Mouse (Mus musculus) G1E (cell line): ENCODE measurements at regions not wholly inside any gene's neighbourhood (a gene's known extent, or its start where the extent isn't known, plus 50 kb on each side); places are given as distances from the start of the nearest gene placed in this dataset.

Source experiments
- ATAC-seq: 2 replicates; pipeline ENCODE4 v1.8.0; 2016; ENCODE audit warnings: mild to moderate bottlenecking; ENCODE audit not compliant: insufficient number of reproducible peaks, poor library complexity, low FRiP score, severe bottlenecking; ENCODE audit errors: extremely low read depth
- DNase-seq: peaks from one replicate; pipeline ENCODE4 v3.0.0; 2012; ENCODE audit warnings: low spot score
- H3K27me3 ChIP-seq: 2 replicates; pipeline ENCODE4 v1.6.1; 2012; ENCODE audit warnings: mild to moderate bottlenecking, low read length, inconsistent platforms; ENCODE audit not compliant: insufficient read depth
- H3K36me3 ChIP-seq: replicated peaks from 2 replicates; pipeline ENCODE3; 2012; ENCODE audit warnings: mild to moderate bottlenecking, inconsistent platforms
- H3K4me1 ChIP-seq: 2 replicates; pipeline ENCODE4 v1.6.1; 2012; ENCODE audit warnings: low read depth, low read length, inconsistent platforms, mixed read lengths; ENCODE audit not compliant: insufficient read depth
- H3K4me3 ChIP-seq: 2 replicates; pipeline ENCODE4 v1.5.1; 2012; ENCODE audit warnings: low read depth, mild to moderate bottlenecking, inconsistent platforms, low read length, moderate library complexity, mixed read lengths
- H3K9me3 ChIP-seq: replicated peaks from 2 replicates; pipeline ENCODE4 v1.6.1; 2012; ENCODE audit warnings: inconsistent platforms
- CTCF ChIP-seq: IDR thresholded peaks from 2 replicates; pipeline ENCODE4 v1.5.1; 2012; ENCODE audit warnings: low read depth, low read length, inconsistent platforms, mixed read lengths
- GATA1 ChIP-seq: IDR thresholded peaks from 2 replicates; pipeline ENCODE4 v1.6.1; 2012; ENCODE audit warnings: borderline replicate concordance, low read length, inconsistent platforms, mixed read lengths
- GATA2 ChIP-seq: IDR thresholded peaks from 2 replicates; pipeline ENCODE4 v1.6.1; 2012; ENCODE audit warnings: low read depth, low read length, inconsistent platforms, borderline replicate concordance
- POLR2AphosphoS5 ChIP-seq: IDR thresholded peaks from 2 replicates; pipeline ENCODE4 v1.6.1; 2012; ENCODE audit warnings: low read depth, low read length, inconsistent platforms; ENCODE audit not compliant: insufficient replicate concordance
- TAL1 ChIP-seq: conservative IDR thresholded peaks from 2 replicates; pipeline ENCODE4 v1.6.1; 2012; ENCODE audit warnings: low read depth, low read length, inconsistent platforms, mixed read lengths

DNA sequence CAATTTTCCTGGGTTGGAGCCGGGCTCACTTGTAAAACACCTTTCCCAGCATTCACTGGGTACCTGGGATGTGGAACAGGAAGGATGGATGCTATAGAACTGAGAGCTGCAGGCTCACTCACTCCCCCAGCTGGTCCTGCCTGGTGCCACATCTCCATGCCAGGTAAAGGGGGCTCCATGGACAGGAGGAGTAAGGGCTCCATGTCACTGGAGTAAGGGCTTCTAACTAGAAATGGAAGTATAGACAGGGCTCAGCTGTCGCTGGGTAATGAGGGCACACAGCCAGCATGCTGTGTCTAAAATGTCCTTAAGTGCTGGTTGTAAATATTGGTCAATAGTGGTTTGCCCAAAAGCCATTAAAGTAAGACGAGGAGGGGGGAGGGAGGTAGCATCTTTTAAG lies 99.4 kb upstream of the Gpr12 start:
- DNase-seq (no peak), ATAC-seq (no peak)
- TF ChIP-seq TAL1 (no peak), CTCF (no peak), GATA2 (no peak), POLR2AphosphoS5 (no peak), GATA1 (no peak)
- Histone ChIP-seq H3K4me3 (no peak overlapping the region), H3K36me3 (no peaks in the 10 kb centered on the region), H3K27me3 (no peaks in the 10 kb centered on the region), H3K4me1 (peaks cover 95% of the 10 kb centered on the region), H3K9me3 (no peaks in the 10 kb centered on the region)

DNA sequence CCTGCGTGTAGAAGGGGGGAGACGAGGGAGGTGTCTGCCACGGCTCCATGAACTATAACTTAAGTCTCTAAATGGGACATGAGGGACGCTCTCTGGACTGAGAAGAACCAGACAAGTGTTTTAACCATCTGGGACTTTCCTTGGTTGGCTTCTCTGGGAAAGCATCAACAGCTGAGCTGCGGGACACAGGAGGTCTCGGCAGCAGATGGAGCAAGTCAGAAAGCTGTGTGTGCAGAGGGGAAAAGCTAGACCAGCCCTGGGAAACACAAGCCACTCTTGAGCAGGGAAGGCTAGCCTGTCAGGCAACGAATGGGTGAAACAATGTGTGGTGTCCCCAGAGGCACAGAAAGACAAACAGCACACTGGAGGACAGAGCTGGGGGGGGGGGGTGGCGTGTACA lies 98.5 kb upstream of the Gpr12 start:
- Histone ChIP-seq H3K27me3 (no peaks in the 10 kb centered on the region), H3K36me3 (no peaks in the 10 kb centered on the region), H3K4me1 (peaks cover 97% of the 10 kb centered on the region), H3K9me3 (no peaks in the 10 kb centered on the region), H3K4me3 (no peak overlapping the region)
- DNase-seq, result no peak
- no peak for ATAC-seq
- TF ChIP-seq TAL1 (no peak), CTCF (no peak), GATA2 (no peak), POLR2AphosphoS5 (no peak), GATA1 (no peak)

DNA sequence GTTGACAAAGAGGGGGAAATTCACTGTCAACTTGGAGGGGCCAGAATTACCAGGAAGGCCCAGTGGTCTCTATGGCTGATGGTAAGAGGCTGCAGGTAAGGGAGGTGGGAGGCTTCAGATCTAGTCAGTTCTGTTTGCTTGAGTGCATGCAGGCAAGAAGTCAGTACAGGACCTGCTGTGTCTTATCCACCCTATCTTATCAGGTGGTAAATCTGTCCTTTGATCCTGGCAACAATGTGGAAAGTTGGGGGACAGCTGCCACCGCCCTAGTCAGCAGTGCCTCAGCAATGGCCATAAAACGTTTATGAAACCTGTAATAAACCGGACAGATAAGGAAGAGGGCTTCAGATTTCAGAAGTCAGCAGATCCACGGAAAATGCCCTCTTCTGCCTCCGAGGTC lies 97.9 kb upstream of the Gpr12 start:
- H3K4me3 ChIP-seq, result no peak overlapping the region
- DNase-seq (no peak), ATAC-seq (no peak)
- H3K27me3 ChIP-seq, result no peaks in the 10 kb centered on the region
- H3K36me3 ChIP-seq, result no peaks in the 10 kb centered on the region
- no peaks in the 10 kb centered on the region for H3K9me3 ChIP-seq
- H3K4me1 ChIP-seq, result peaks cover 98% of the 10 kb centered on the region
- TF ChIP-seq POLR2AphosphoS5 (no peak), CTCF (no peak), GATA1 (no peak), GATA2 (no peak), TAL1 (no peak)

DNA sequence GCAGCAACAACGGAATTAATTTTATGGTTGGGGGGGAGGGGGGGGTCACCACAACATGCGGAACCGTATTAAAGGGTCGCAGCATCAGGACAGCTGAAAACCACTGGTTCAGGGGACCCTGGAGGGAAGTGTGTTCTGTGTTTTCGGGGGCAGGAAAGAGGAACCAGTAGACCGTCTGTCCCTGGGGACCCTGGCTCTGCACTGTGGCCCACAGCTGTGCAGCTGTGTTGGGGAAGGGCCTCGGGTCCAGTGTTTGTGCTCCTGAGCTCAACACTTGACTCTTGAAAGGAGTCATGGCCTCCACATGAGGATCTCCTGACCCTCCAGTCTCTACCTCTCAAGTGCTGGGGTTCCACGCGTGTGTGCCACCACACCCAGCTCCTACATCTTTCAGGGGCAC lies 96.5 kb upstream of the Gpr12 start:
- Histone ChIP-seq H3K36me3 (no peaks in the 10 kb centered on the region), H3K27me3 (no peaks in the 10 kb centered on the region), H3K4me3 (peak overlapping the region; percentile 31; the same call in 1 of the 2 replicates), H3K4me1 (peaks cover 99% of the 10 kb centered on the region), H3K9me3 (no peaks in the 10 kb centered on the region)
- TF ChIP-seq TAL1 (no peak), POLR2AphosphoS5 (no peak), GATA2 (no peak), GATA1 (no peak), CTCF (no peak)
- DNase-seq (no peak), ATAC-seq (peak; percentile 22; the same call in 1 of the 2 replicates)

- Histone ChIP-seq H3K4me3 (no peak overlapping the region; the same call in 1 of the 2 replicates), H3K4me1 (peaks cover 96% of the 10 kb centered on the region), H3K27me3 (no peaks in the 10 kb centered on the region), H3K36me3 (no peaks in the 10 kb centered on the region), H3K9me3 (no peaks in the 10 kb centered on the region)
- TF ChIP-seq TAL1 (peak; percentile 40), GATA1 (no peak), POLR2AphosphoS5 (no peak)
- peak; percentile 73 for DNase-seq
- ATAC-seq, result peak; percentile 78
These were observed 94.2 kb upstream of the Gpr12 start for GRCm38 (mm10) chr5:146679198-146679681.

DNA sequence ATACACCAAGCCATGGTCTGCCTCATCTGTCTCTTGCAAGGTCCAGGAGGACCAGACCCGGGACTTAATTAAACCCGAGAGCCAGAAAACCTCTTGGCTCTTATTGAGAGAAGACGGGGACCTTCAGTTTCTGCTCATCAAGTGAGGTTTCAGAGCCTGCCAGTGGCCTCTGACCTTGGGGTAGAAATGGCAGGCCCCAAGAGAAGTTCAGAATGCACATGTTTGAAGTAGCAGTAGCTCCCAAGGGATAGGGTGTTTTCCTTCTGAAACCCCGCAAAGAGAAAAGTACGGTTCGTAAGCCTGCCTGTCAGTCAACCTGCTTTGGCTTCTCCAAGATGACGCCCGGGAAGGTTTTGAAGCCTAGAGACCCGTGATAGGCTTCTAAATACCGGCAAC lies 93.7 kb upstream of the Gpr12 start:
- DNase-seq, result no peak
- no peaks in the 10 kb centered on the region for H3K27me3 ChIP-seq
- no peak for ATAC-seq
- no peak for TF ChIP-seq POLR2AphosphoS5
- no peak for TF ChIP-seq GATA2
- TF ChIP-seq CTCF, result no peak
- no peak for TF ChIP-seq TAL1
- TF ChIP-seq GATA1, result no peak
- no peaks in the 10 kb centered on the region for H3K9me3 ChIP-seq
- H3K4me3 ChIP-seq, result no peak overlapping the region; the same call in 1 of the 2 replicates
- H3K4me1 ChIP-seq, result peaks cover 94% of the 10 kb centered on the region
- no peaks in the 10 kb centered on the region for H3K36me3 ChIP-seq
